Mouse (Mus musculus) kidney, adult 2 months (tissue): ENCODE results near the gene Fsip1. TPM values are rescaled to one million over a fixed set of nuclear protein-coding genes. Genes with fewer than 3 reads are reported as not detected.

ENCODE experiments used
- DNase-seq: peaks from one replicate; pipeline ENCODE4 v3.0.0; 2021
- H3K27ac ChIP-seq: fragments of 200-500 bp; 2 replicates; pipeline ENCODE4 v1.5.1; 2012; ENCODE audit warnings: low read depth, low read length, control low read depth, inconsistent platforms; ENCODE audit not compliant: insufficient read depth
- H3K27me3 ChIP-seq: fragments of 200-500 bp; replicated peaks from 2 replicates; pipeline ENCODE4 v1.6.1; 2012; ENCODE audit warnings: mild to moderate bottlenecking, moderate library complexity, low read length, inconsistent platforms; ENCODE audit not compliant: control insufficient read depth, insufficient read depth
- H3K36me3 ChIP-seq: fragments of 200-500 bp; 2 replicates; pipeline ENCODE4 v1.6.1; 2012; ENCODE audit warnings: mild to moderate bottlenecking, moderate library complexity, low read length, inconsistent platforms; ENCODE audit not compliant: control insufficient read depth, insufficient read depth
- H3K4me1 ChIP-seq: fragments of 200-500 bp; 2 replicates; pipeline ENCODE4 v1.6.1; 2011; ENCODE audit warnings: low read length; ENCODE audit not compliant: control insufficient read depth, insufficient read depth
- H3K4me3 ChIP-seq: fragments of 200-500 bp; 2 replicates; pipeline ENCODE4 v1.5.1; 2011; ENCODE audit warnings: mild to moderate bottlenecking, low read depth, low read length, control low read depth; ENCODE audit not compliant: insufficient read depth
- CTCF ChIP-seq: fragments of 200-500 bp; conservative IDR thresholded peaks from 2 replicates; pipeline ENCODE4 v1.5.1; 2011; ENCODE audit warnings: low read depth, mild to moderate bottlenecking, control low read depth, low read length, moderate library complexity, mixed read lengths; ENCODE audit not compliant: insufficient read depth, insufficient read length
- POLR2A ChIP-seq: fragments of 200-500 bp; IDR thresholded peaks from one replicate; pipeline ENCODE4 v1.6.1; 2011; ENCODE audit warnings: low read depth, low read length, control low read depth
- WGBS: fragments of 180-500 bp; shearing (Covaris S2); methylation state at CpG from one replicate; pipeline ENCODE4 v1.1.7; 2018; 5-methylcytosine and 5-hydroxymethylcytosine counted together
- polyA plus RNA-seq: library from polyadenylated mRNA; depleted of rRNA; stranded (reverse); fragments of >200 nt; gene quantifications from 2 replicates; pipeline ENCODE4 v1.2.3, GENCODE M21; 2012; rRNA removed

Fsip1 gene
- 0.14 and 0.18 TPM in 2 replicates for polyA plus RNA-seq

DNA sequence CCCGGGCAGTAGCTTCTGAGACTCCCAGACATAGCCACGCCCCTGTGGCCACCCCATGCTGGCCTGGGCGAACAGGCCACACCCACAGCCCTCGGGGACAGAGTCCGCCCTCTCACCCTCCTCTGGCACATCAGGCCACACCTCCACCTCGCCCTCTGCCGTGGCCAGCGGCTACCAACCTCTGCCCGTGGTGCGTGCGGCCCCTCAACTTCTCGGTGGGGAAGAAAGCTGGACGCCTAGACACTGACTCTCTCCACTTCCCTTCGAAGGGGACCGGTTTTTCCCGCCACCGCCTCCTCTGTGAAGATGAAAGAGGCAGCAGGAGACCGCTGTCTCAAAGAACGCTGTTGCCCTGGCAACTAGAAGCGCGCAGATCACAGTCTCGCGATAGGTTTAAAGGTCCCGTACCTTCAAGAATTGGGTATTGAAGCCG lies at the start of gene Fsip1:
Fsip1 (minus strand) TSS at position 346 of the 433 bp plus-strand sequence.
- Histone ChIP-seq H3K27ac (no peak within 1 kb of the TSS), H3K4me1 (no peaks in the 10 kb centered on the region), H3K4me3 (peak within 1 kb of the TSS; percentile 75), H3K36me3 (no peaks in the 10 kb centered on the region), H3K27me3 (no peaks in the 10 kb centered on the region)
- peak; percentile 95 for DNase-seq
- TF ChIP-seq CTCF (no peak), POLR2A (no peak)
- under 1% methylated on average over 25 of the region's 25 CpGs for WGBS

DNA sequence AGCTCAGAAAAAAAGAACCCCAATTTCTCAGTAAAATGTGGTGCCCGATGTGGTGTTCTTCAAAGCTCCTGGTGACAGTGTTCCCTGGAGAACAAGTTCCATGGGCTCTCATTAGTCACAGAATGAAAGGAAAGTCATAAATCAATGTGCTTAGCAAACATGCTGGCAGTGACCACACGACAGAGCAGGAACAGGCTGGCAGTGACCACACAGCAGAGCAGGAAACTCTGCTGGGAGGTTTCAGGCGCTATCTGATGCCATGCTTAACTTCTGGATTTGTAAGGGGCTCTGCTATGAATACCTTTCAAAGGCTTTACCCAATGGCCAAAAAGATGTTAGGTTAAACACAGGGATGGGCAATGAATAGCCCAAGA lies 49.7 kb upstream of the Fsip1 start:
- Histone ChIP-seq H3K4me1 (no peaks in the 10 kb centered on the region), H3K27ac (no peak overlapping the region), H3K27me3 (no peaks in the 10 kb centered on the region), H3K4me3 (no peak overlapping the region), H3K36me3 (no peaks in the 10 kb centered on the region)
- no peak for TF ChIP-seq CTCF
- no peak for TF ChIP-seq POLR2A
- DNase-seq = peak; percentile 2
- 15% methylated on average over 3 of the region's 3 CpGs for WGBS

DNA sequence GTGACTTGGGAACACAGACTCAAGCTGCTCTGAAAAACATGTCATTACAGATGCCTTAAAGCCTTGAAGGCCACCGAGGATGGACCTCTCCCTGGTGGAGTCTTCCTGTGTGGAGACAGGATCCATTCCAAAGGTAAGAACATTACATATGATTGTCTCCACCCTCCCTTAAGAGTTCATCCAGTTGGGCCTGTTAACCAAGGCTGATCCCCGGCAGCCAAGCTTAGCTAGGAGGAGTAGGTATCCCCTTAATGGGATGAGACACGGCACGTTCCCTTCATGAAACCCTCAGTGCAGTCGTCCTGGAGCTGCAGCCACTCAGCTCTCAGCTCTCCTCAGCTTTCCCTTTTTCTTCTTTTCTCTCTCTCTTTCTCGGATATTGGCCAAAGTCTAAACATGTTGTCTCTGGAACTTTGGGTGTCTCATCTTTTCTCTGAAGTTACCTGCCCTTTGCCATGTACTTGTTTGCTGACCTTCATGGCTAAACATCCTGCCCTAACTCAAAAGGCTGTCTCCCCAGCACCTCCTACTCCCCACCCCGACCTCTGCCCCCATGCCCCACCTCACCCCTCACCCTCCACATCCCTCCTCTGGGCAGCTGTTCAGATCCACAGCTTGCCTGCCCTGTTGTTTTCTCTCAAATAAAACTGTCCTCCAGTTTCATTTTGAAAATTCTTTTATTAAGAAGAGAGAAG lies 49.2 kb upstream of the Fsip1 start:
- H3K4me1 ChIP-seq = no peaks in the 10 kb centered on the region
- no peaks in the 10 kb centered on the region for H3K36me3 ChIP-seq
- H3K27ac ChIP-seq = no peak overlapping the region
- no peak for TF ChIP-seq CTCF
- TF ChIP-seq POLR2A = no peak
- no peak overlapping the region for H3K4me3 ChIP-seq
- no peaks in the 10 kb centered on the region for H3K27me3 ChIP-seq
- WGBS = 63% methylated on average over 7 of the region's 7 CpGs
- no peak for DNase-seq

DNA sequence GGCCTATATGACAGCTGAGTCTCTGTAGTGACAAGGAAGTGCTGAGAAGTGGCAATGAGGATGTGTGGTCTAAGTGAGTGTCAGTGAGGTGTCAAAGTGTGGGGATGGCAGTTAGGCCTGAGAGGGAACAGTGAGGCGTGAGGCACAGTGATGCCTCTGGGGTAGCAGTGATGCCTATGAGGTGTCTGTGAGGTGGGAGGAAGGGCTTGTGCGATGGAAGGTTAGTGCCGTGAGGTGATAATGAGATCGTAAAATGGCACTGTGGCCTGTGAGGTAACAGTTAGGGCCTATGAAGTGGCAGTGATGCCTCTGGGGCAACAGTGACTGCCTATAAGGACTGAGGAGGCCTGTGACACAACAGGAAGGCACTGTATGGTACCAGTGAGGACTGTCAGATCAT lies 46.7 kb upstream of the Fsip1 start:
- no peaks in the 10 kb centered on the region for H3K36me3 ChIP-seq
- WGBS = 74% methylated on average over 4 of the region's 4 CpGs
- no peak for TF ChIP-seq CTCF
- no peak for TF ChIP-seq POLR2A

DNA sequence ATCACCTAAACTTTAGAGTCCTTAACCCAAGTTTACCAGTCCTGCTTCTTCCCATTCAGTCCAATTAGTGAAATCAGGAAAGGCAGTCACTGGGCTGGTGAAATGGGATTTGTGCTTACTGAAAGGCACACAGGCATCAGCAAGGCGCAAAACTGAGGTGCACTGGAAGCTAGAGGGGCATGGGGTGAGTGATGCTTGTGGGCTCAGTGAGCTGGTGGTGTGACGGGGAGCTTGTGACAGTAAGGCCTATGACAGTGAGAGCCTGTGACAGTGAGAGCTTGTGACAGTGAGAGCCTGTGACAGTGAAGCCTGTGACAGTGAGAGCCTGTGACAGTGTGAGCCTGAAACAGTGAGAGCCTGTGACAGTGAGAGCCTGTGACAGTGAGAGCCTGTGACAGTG lies 44.9 kb upstream of the Fsip1 start:
- H3K27ac ChIP-seq = no peak overlapping the region
- no peaks in the 10 kb centered on the region for H3K4me1 ChIP-seq
- DNase-seq = no peak
- no peak for TF ChIP-seq CTCF
- no peak for TF ChIP-seq POLR2A
- no peaks in the 10 kb centered on the region for H3K36me3 ChIP-seq
- WGBS = 93% methylated on average over 2 of the region's 2 CpGs
- H3K27me3 ChIP-seq = no peaks in the 10 kb centered on the region
- H3K4me3 ChIP-seq = no peak overlapping the region

More for the DNA sequence above, 46.7 kb upstream of the Fsip1 start:
- DNase-seq = no peak
- Histone ChIP-seq H3K4me1 (no peaks in the 10 kb centered on the region), H3K27ac (no peak overlapping the region), H3K27me3 (no peaks in the 10 kb centered on the region), H3K4me3 (no peak overlapping the region)

DNA sequence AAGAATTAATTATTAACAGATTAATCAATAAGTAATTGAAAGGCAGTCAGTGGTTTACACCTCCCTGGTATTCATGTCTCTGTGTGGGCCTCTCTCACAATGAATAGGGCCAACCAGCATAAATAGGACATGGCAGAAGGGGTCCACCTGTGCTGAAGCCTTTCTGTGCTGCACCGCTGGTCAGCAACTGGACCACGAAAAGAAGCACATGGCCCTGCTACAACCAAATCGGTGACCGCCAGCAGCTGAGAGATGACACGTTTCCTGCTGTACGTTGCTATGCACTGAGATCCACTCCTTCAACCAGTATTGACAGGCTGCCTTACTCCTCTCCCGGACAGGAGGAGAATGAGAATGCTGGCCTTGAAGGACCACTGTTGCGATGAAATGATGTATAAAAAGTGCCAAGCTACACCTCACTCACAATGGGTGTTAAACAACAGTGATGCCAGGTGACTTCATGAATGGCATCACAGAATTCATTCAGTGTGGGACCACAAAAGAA lies 44.3 kb upstream of the Fsip1 start:
- 69% methylated on average over 8 of the region's 8 CpGs for WGBS
- TF ChIP-seq CTCF (no peak), POLR2A (no peak)
- H3K4me3 ChIP-seq = no peak overlapping the region

DNA sequence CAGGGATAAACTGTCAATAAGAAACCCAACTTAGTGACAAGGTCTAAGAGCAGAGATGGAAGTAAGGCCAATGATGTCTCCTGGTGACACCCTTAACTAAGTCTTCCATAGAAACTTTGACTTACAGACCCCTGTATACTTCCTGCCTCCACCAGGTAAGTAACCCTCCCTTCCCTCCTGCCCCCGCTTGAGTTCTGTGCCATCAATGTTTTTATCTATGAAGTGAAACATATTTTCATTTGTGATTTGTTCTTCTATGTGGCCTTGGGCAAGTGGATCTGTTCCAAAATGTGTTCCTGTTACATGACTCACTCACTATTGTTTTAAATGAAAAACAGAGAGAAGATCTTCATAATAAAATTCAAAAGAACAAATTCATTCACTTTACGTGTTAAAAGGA lies 43.2 kb upstream of the Fsip1 start:
- DNase-seq = no peak
- 86% methylated on average over 2 of the region's 2 CpGs for WGBS
- Histone ChIP-seq H3K4me3 (no peak overlapping the region), H3K27me3 (no peaks in the 10 kb centered on the region), H3K4me1 (no peaks in the 10 kb centered on the region), H3K27ac (no peak overlapping the region), H3K36me3 (no peaks in the 10 kb centered on the region)
- TF ChIP-seq POLR2A (no peak), CTCF (no peak)

More for the DNA sequence above, 44.3 kb upstream of the Fsip1 start:
- Histone ChIP-seq H3K4me1 (no peaks in the 10 kb centered on the region), H3K27me3 (no peaks in the 10 kb centered on the region), H3K36me3 (no peaks in the 10 kb centered on the region), H3K27ac (no peak overlapping the region)
- no peak for DNase-seq
